Mouse (Mus musculus) cortical plate, adult 2 months (tissue): ENCODE measurements around the gene Cacng8. TPM values are rescaled to one million over a fixed set of nuclear protein-coding genes. Genes with fewer than 3 reads are reported as not detected.

ENCODE experiments used
- H3K27ac ChIP-seq: fragments of 200-500 bp; 2 replicates; pipeline ENCODE4 v1.5.1; 2012; ENCODE audit warnings: low read length, control low read depth, inconsistent platforms; ENCODE audit not compliant: insufficient read depth
- H3K4me1 ChIP-seq: fragments of 200-500 bp; 2 replicates; pipeline ENCODE4 v1.6.1; 2011; ENCODE audit warnings: low read length; ENCODE audit not compliant: control insufficient read depth, insufficient read depth
- H3K4me3 ChIP-seq: fragments of 200-500 bp; 2 replicates; pipeline ENCODE4 v1.5.1; 2011; ENCODE audit warnings: mild to moderate bottlenecking, low read length, control low read depth; ENCODE audit not compliant: insufficient read depth
- CTCF ChIP-seq: fragments of 200-500 bp; IDR thresholded peaks from 2 replicates; pipeline ENCODE4 v1.5.1; 2011; ENCODE audit warnings: mild to moderate bottlenecking, control low read depth, low read length; ENCODE audit not compliant: insufficient read depth; ENCODE audit errors: extremely low read depth
- POLR2A ChIP-seq: fragments of 200-500 bp; IDR thresholded peaks from 2 replicates; pipeline ENCODE4 v1.6.1; 2011; ENCODE audit warnings: mild to moderate bottlenecking, low read length, control low read depth; ENCODE audit not compliant: insufficient read depth; ENCODE audit errors: extremely low read depth
- polyA plus RNA-seq: library from polyadenylated mRNA; depleted of rRNA; stranded (reverse); fragments of >200 nt; gene quantifications from 2 replicates; pipeline ENCODE4 v1.2.3, GENCODE M21; 2012

Gene Cacng8
- polyA plus RNA-seq, 1 experiment: 50.3 TPM

DNA sequence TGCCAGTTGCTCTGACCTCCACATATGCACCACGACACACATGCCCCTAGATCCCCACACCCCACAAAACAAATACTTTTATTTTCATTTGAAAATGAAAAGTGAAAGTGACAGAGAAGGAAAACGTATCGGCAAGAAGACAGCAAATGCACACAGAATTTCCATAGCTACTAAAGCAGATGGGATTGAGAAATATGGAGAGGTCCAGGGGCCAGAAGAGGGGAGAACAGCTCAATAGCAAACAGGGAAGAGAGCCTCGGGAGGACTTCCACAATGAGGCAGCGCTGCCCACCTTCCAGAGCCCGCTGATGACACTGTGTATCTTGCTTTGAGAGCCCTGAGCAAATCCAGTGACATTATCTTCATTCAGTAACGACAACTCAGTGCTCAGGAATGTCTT is 31.6 kb downstream of the Cacng8 start:
- H3K27ac ChIP-seq: no peak overlapping the region

DNA sequence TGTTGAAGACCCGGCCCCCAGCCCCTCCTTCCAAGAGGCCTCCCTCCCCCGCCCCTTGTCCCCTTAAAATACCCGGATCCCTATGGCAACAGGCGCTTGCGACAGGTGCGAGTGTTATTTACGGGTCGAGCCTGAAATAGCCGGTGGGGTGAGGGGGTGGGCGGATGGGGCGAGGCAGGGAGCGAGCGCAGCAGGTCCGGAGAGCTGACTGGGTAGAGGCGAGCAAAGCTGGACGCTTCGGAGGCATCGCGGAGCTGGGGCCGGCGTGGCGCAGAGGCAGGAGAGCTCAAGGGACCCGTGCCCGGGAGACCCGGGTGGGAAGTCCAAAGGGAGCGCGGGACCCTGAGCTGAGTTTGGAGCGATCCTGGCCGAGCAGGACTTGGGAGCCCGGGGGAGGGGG is 32.9 kb downstream of the Cacng8 start:
- Histone ChIP-seq H3K4me3 (no peak overlapping the region), H3K4me1 (peaks cover 4% of the 10 kb centered on the region; the same call in 1 of the 2 replicates), H3K27ac (no peak overlapping the region)
- TF ChIP-seq CTCF (no peak), POLR2A (no peak)

More for the DNA sequence above, 31.6 kb downstream of the Cacng8 start:
- H3K4me3 ChIP-seq: peak overlapping the region; percentile 12
- peaks cover 4% of the 10 kb centered on the region; the same call in 1 of the 2 replicates for H3K4me1 ChIP-seq
- TF ChIP-seq POLR2A (0 out of 2 replicates have a peak, but pooled peaks have one; percentile 18), CTCF (no peak)

DNA sequence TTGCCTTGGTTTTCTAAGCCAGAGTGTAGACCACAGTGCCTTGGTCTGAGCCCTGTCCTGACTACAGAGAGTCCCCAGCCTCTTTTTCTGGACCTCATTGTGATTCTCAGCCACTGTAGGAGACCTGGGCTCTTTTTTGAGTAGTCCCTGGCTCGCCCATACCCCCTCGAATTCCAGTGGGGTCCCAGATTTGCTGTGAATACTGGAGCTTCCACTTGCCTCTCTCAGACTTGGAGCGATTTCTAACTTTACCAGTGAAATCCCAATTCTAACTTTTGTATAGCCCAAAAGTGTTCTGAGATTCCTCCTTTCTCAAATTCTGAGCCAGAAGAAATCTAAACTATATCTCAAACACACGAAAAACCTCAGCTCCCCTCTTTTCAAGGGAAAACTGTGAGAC is 33.4 kb downstream of the Cacng8 start, which contains the start of gene Cacng6:
TSS of gene Cacng6 (plus strand) at position 301 of the 400 bp plus-strand sequence.
- Histone ChIP-seq H3K27ac (no peak within 1 kb of the TSS), H3K4me1 (peaks cover 4% of the 10 kb centered on the region; the same call in 1 of the 2 replicates), H3K4me3 (no peak within 1 kb of the TSS)
- no peak for TF ChIP-seq POLR2A
- TF ChIP-seq CTCF: no peak

DNA sequence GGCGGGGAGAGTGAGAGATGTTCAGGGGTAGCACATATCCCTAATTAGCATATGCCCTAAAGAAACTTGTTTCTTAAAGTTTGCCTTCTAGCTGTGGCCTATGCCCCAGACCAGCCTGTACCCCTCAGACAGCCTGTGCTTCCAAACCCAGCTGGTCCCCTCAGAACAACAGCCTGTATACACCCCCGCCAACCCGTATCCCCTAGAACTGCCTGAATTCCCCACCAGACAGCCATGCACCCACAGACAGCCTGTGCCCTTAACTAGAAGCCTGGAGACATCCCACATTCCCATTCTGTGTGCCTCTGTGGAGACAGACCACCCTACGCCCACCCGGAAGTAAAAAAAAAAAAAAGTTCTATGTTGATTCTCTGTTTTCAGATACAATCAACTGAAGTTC is 34.7 kb downstream of the Cacng8 start:
- Histone ChIP-seq H3K27ac (no peak overlapping the region), H3K4me1 (peaks cover 4% of the 10 kb centered on the region; the same call in 1 of the 2 replicates), H3K4me3 (no peak overlapping the region)
- no peak for TF ChIP-seq POLR2A
- no peak for TF ChIP-seq CTCF

DNA sequence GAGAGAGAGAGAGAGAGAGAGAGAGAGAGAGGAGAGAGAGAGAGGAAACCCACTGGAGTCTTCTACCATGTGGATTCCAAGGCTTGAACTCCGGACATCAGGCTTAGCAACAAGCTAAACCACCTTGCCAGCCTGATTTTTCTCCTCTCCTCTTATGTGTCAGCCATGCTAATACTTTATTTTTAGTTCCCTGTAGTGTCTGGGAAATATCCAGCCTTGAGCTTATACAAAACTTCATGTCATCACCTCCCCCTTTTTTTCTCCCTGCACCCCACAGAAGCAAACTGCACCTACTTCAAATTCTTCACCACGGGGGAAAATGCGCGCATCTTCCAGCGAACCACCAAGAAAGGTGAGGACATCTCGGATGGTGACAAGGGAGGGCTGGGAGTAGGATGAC is 39.7 kb downstream of the Cacng8 start:
- TF ChIP-seq CTCF: no peak
- TF ChIP-seq POLR2A: no peak
- Histone ChIP-seq H3K4me1 (no peaks in the 10 kb centered on the region), H3K27ac (no peak overlapping the region), H3K4me3 (no peak overlapping the region)

DNA sequence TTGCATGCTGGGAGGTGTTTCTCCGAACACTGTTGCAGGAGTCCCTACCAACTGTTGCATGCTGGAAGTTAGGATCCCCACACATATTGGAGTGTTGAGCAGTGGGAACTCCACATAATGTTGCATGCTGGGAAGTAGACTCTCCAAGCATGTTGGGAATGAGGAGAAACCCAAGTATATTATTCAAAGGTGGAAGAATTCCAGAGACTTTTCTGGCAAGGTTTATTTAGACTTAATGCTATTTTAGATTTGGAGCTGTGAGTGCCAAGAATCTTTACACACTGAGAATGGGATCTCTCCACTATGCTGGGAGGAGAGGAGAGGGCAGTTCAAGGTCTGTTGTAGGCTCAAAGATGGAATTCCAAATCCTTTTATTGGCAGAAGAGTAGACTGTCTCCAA is 41.6 kb downstream of the Cacng8 start:
- Histone ChIP-seq H3K4me3 (no peak overlapping the region), H3K4me1 (no peaks in the 10 kb centered on the region), H3K27ac (no peak overlapping the region)
- TF ChIP-seq CTCF: no peak
- no peak for TF ChIP-seq POLR2A

DNA sequence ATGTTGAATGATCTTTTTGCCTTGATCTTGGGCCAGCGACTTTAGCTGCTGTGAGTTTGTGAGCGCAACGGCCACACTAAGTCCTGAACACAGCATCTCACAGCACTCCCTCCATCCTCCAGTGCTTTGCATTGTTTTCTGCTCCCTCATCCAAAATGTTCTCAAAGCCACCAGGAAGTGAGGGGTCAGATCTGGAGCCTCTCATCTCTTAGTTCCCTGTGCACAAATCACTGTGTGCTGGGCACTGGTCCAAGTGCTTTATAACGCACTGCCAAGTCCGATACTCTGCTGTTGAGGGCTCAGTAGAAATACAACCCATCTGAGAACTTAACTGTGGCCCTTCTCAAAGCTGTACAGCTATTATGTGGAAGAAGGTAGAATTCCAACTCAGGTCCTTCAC is 47.5 kb downstream of the Cacng8 start:
- no peak overlapping the region for H3K4me3 ChIP-seq
- H3K4me1 ChIP-seq: no peaks in the 10 kb centered on the region
- no peak for TF ChIP-seq CTCF
- H3K27ac ChIP-seq: no peak overlapping the region

DNA sequence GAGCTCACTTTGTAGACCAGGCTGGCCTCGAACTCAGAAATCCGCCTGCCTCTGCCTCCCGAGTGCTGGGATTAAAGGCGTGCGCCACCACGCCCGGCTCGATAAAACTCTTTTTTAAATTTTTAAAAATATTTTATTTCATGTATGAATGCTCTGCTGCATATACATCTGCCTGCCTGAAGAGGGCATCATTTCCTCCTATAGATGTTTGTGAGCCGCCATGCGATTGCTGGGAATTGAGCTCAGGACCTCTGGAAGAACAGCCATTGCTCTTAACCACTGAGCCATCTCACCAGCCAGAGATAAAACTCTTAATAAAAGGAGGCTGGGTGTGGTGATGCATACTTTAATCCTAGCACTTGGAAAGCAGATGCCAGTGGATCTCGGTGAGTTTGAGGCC is 49.5 kb downstream of the Cacng8 start:
- TF ChIP-seq CTCF (no peak), POLR2A (no peak)
- no peak overlapping the region for H3K27ac ChIP-seq
- H3K4me1 ChIP-seq: peaks cover 3% of the 10 kb centered on the region
- no peak overlapping the region for H3K4me3 ChIP-seq

DNA sequence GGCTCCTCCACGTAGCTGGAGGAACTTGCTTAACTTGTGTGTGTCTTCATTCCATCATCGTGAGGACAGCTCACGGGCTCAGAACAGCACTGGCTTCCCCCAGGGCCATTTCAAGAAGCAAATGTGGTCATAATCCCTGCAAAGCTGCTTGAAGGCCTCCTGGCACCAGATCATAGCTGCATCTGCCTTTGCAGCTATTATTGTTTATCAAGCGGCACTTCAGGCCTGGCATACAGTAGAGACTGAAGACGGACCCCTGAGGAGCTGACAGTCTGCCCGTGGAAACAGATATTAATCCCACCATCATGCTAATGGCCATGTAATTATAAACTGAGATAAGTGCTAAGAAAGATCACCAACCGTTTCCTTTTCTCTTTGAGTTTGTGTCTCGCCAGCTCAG is 50.0 kb downstream of the Cacng8 start:
- TF ChIP-seq CTCF: no peak
- TF ChIP-seq POLR2A: no peak
- Histone ChIP-seq H3K27ac (no peak overlapping the region), H3K4me1 (peaks cover 3% of the 10 kb centered on the region), H3K4me3 (no peak overlapping the region)

DNA sequence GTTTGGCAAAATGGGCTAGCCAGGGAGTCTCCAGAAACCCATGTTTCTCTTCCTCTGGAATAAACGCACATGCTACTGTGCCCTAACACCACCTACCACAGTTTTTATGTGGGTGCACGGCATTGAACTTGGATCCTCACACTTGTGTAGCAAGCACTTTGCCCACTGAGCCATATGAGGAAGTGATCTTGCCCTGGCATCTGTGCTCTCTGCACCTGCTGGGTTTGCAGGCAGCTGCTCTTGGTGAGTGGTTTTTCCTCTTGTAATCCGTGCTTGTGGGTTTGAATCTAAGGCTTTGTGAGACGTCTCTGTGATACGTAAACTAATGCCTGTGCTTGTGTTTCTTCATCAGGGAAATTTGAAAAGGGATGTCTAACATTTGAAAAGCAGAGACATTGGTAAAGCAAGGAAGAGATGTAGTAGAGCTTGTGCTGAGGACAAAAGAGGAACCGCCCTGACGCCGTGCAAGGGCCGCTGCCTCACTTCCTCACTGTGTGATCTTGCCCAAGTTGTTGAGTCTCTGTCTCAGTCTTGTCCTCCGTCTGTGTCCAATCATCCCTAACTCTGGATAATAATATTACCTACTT is 52.1 kb downstream of the Cacng8 start:
- TF ChIP-seq POLR2A: no peak
- no peak for TF ChIP-seq CTCF
- Histone ChIP-seq H3K27ac (no peak overlapping the region), H3K4me1 (peaks cover 3% of the 10 kb centered on the region), H3K4me3 (no peak overlapping the region)
